Mouse (Mus musculus) spleen, embryonic (tissue): ENCODE data around the gene Neurod2.

Source experiments
- CTCF ChIA-PET: fragments of 350-600 bp; sonication (Branson Sonifier 250); formaldehyde crosslinking; loops from one replicate; lab custom pipeline; 2022; lab: Charles Lee

Gene Neurod2

GRCm38 (mm10) chr11:98333981-98334741, 4.7 kb upstream of the Neurod2 start:
- CTCF ChIA-PET = no interaction called here

- CTCF ChIA-PET = no interaction called here
Measured at GRCm38 (mm10) chr11:98333263-98333696, 3.8 kb upstream of the Neurod2 start.

GRCm38 (mm10) chr11:98332841-98333240, 3.4 kb upstream of the Neurod2 start:
- CTCF ChIA-PET = no interaction called here

- CTCF ChIA-PET = interaction anchor here (0.6 kb wide), 1 partner anchor 132 kb away, joined by 12 read pairs; no protein-coding TSS in a partner anchor
Measured at GRCm38 (mm10) chr11:98332186-98332585, 2.7 kb upstream of the Neurod2 start.

GRCm38 (mm10) chr11:98331401-98331800, 2.0 kb upstream of the Neurod2 start:
- CTCF ChIA-PET = no interaction called here

GRCm38 (mm10) chr11:98330745-98331204, 1.3 kb upstream of the Neurod2 start:
- CTCF ChIA-PET = interaction anchor here (0.8 kb wide), 1 partner anchor 157 kb away, joined by 8 read pairs; no protein-coding TSS in a partner anchor

GRCm38 (mm10) chr11:98329960-98330744, 704 bp upstream of the Neurod2 start:
- CTCF ChIA-PET = interaction anchor here (0.6 to 1.3 kb wide), 3 partner anchors 9 to 158 kb away, joined by 3 to 8 read pairs (median 3); no protein-coding TSS in a partner anchor

GRCm38 (mm10) chr11:98328371-98329069, 928 bp downstream of the Neurod2 start:
- CTCF ChIA-PET = interaction anchor here (0.6 to 1.0 kb wide), 2 partner anchors 10 to 11 kb away, joined by 3 read pairs; no protein-coding TSS in a partner anchor

- CTCF ChIA-PET = interaction anchor here (0.9 to 1.0 kb wide), 2 partner anchors 12 to 14 kb away, joined by 3 read pairs; no protein-coding TSS in a partner anchor
Measured at GRCm38 (mm10) chr11:98328031-98328370, 1.4 kb downstream of the Neurod2 start.

GRCm38 (mm10) chr11:98327136-98328030, 2.1 kb downstream of the Neurod2 start:
- CTCF ChIA-PET = interaction anchor here (0.9 kb wide), 1 partner anchor 15 kb away, joined by 3 read pairs; no protein-coding TSS in a partner anchor

- CTCF ChIA-PET = no interaction called here
Measured at GRCm38 (mm10) chr11:98326741-98327135, 2.7 kb downstream of the Neurod2 start.

- CTCF ChIA-PET = no interaction called here
Measured at GRCm38 (mm10) chr11:98325821-98326218, 3.6 kb downstream of the Neurod2 start.

GRCm38 (mm10) chr11:98325191-98325820, 4.1 kb downstream of the Neurod2 start:
- CTCF ChIA-PET = no interaction called here

GRCm38 (mm10) chr11:98323933-98324332, 5.5 kb downstream of the Neurod2 start:
- CTCF ChIA-PET = interaction anchor here (0.9 kb wide), 1 partner anchor 30 kb away, joined by 3 read pairs; no protein-coding TSS in a partner anchor

GRCm38 (mm10) chr11:98323136-98323866, 6.1 kb downstream of the Neurod2 start:
- CTCF ChIA-PET = no interaction called here

GRCm38 (mm10) chr11:98322159-98322558, 7.3 kb downstream of the Neurod2 start:
- CTCF ChIA-PET = interaction anchor here (0.5 kb wide), 1 partner anchor 23 kb away, joined by 6 read pairs; no protein-coding TSS in a partner anchor

- CTCF ChIA-PET = no interaction called here
Measured at GRCm38 (mm10) chr11:98321677-98322003, 7.8 kb downstream of the Neurod2 start.

GRCm38 (mm10) chr11:98320806-98321676, 8.4 kb downstream of the Neurod2 start:
- CTCF ChIA-PET = interaction anchor here (0.6 kb wide), 2 partner anchors 265 to 580 kb away, joined by 5 to 7 read pairs; no protein-coding TSS in a partner anchor
